Mouse (Mus musculus): Measurements from ENCODE around the gene Srsf5.

GRCm38 (mm10) chr12:80982326-80982725 is 37.0 kb downstream of the Srsf5 start:
- TF ChIP-seq CTCF (IDR thresholded peaks at IDR 0.05; ENCODE audit: low read depth) = peak; percentile 96
- no peak for TF ChIP-seq EP300 (IDR thresholded peaks at IDR 0.05; ENCODE audit: low read depth)
